Mouse (Mus musculus) frontal cortex, adult (tissue): ENCODE measurements around the gene Cpt1a.
A peak's percentile ranks its signal among the peaks of the same experiment; 100 is the strongest.

ENCODE experiments used
- ATAC-seq: cut with Nextera tagmentation; 2 replicates; pipeline ENCODE4 v1.9.2; 2017; ENCODE audit warnings: mild to moderate bottlenecking, moderate library complexity, mixed read lengths; ENCODE audit not compliant: low TSS enrichment

Gene Cpt1a

DNA sequence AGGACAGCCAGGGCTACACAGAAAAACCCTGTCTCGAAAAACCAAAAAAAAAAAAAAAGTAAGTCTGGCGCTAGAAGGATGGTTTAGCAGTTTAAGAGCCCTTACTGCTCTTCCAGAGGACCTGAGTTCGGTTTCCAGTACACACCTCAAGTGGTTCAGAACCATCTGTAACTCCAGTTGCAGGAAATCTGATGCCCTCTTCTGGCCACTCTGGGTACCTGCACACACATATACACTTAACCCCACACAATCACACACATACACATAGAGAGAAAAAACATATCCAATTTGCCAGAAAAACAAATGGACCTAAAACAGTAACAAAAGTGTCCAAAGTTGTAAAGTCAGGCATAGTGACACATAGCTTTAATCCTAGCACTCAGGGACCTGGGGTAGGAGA, 43.0 kb downstream of the Cpt1a start:
- no peak for ATAC-seq

DNA sequence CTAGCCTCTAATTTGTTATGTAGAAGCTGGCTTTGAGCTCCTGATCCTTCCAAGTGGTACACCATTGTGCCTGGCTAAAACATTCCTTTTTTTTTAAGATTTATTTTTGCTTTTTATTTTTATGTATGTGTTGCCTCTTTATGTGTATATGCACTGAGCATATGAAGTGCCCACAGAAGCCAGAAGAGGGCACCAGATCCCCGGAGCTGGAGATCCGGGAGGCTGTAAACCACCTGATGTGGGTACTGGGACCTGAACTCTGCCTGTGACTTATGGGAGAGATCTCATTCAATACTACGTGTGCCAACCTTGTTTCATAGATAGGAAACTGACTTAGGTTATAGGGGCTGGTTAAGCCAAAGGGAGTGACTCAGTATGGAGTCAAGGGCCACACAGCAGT, 46.1 kb downstream of the Cpt1a start:
- ATAC-seq = no peak

DNA sequence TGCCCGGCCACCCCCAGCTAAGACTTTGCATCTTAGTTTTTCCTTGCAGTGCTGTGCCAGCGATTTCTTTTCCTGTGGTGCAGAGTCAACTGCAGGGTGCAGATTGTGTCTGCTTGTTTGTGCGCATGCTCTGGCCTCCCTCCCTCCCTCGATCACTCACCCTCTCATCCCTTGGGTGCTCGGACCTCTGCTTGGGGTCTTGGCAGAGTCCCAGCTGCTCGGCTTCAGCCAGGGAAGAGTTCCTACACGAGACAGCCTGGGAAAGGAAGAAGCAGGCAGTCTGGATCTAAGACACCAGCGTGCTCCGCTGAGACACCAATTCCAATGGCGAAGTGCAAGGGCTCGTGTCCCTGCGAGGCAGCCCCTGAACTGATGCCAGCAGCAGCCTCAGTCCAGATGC, 51.2 kb downstream of the Cpt1a start:
- ATAC-seq = no peak

DNA sequence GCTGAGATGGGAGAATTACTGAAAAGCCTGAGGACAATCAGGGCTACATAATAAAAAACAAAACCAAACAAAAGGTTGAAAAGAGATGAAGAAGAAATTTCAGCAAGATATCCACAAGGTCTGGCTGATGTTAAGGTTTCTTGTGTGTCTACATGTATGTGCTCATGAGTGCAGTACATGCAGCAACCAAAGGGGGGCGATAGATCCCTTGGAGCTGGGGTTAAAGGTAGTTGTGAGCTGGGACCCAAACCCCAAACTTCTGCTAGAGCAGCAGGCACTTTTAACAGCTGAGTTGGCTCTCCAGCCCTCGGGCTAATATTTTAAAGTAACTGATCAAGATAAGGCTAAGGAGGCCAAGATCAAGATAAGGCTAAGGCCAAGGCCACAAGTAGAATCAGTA, 51.9 kb downstream of the Cpt1a start:
- no peak for ATAC-seq

DNA sequence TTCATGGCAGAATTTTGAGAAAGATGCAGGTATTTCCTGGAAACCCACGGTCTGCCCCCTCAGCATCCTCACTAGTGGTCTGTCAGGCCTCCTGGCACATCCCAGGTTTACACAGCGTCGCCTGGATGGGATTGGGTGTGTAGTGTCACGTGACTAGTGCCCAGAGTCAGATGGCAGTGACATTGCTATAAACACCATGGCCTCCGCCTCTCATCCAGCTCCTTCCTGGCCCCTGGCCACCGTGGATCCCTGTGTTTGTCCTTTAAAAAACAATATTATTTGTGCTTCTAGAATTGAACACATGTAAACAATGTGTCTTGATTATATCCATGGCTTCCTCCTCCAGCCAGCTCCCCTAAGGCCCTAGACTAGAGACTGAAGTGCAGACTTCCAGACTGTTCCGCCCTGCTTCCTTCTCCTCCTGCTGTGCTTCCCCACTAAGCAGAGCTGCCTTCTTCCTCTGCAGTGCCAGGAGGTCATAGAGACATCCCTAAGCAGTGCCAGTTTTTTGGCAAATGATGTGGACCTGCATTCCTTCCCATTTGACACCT, 53.9 kb downstream of the Cpt1a start:
- ATAC-seq = no peak

DNA sequence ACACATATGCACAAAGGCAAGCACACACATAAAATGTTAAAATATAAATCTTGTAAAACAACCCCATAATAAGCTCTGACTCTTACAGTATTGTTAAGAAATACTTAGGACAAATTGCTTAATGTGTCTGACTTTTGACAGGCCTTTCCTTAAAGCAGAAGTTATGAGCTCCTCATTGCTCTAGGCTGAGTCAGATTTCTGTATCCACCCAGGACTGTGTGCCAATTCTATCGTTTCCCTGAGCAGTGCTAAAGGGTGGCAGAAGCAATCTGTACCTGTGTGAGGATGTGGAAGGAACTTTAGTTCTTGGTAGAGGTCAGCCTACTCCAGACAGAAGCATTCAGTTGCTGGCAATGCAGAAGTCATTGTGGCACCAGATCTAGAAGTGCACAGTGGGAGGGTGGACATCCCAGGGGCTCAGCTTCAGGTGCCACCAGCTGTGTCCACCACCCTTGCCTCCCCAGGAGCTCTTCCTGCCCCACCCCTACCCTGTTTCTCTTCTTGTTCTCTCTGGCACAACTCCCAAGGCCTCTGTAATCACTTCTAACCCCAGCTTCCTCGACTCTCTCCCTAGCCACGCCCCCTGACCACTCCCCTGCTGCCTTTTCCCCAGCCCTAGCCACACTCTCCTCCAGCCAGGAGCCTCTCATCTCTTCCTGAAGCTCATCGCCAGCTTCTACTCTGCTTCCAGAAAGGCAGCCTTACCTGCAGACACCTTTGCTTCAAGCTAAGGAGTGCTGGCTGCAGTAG, 55.0 kb downstream of the Cpt1a start:
- ATAC-seq = no peak

DNA sequence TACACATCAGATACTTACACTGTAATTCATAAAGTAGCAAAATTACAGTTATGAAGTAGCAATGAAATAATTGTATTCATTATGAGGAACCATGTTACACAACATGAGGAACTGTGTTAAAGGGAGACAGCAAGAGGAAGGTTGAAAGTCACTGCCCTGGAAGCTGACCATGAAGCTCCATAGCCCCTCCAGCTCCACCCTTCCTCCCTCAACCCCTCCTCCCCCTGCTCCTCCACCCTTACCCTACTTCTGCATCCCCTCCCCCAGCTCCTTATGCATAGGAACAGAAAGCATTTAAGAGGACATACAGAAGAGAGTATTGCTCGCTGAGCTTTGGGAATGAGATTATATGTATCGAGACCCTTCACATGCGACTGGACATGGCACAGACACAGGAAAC, 56.5 kb downstream of the Cpt1a start:
- no peak for ATAC-seq

DNA sequence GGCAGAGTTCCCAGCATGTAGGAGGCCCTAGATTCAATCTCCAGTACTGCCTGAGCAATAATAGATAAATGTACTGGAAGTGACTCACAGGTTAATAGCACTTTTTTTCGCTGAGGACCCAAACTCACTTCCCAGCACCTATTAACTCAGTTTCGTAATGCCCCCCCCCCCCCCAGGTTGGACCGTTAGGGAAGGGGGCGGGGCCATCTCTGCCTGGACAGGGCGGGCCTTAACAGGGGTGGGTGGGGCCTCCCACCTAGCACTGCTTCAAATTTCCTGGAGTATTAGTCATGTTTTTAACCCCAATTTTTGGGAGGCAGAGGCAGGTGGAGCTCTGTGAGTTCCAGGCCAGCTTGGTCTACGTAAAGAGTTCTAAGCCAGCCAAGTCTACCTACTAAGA, 65.9 kb downstream of the Cpt1a start:
- ATAC-seq = no peak

DNA sequence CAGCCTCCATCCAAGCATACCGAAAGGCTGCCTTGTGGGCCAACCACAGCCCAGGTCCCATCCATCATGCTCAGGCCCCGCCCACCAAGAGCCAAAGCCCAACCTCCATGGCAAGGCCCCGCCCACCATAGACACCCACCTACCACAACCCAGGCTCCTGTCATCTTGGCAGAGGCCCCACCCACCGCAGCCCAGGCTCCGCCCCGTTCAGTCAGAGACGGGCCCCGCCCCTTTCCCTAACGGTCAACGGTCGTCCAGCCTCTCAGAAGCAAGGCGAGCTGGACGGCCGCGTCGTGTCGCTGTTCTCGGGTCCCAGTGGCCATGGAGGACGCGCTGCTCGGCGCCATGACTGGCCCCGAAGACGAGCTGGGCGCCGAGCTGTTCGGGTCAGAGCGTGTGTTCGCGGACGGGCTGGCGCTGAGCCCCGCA, 66.5 kb downstream of the Cpt1a start, which contains the start of gene Tesmin:
TSS of gene Tesmin (plus strand) at position 229 of the 429 bp plus-strand sequence.
- ATAC-seq = peak; percentile 76

DNA sequence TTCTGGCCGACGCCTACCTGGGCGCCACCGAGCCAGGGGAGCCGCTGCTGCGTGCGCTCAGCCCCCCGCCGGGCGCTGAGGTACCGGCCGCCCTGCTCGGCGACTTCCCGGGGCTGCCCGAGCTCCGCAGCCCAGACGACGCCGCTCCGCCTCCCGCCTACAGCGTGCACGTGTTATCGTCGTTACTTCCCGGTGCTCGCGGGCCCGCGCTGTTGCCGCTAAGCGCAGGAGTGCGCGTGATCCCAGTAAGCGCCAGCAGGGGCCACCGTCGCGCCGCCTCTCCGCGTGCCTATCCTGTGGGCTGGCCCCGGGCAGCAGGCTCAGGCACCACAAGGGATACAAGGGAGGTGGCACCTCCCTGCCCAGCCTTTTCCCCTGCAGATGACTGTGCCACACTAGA, 67.0 kb downstream of the Cpt1a start:
- ATAC-seq = peak; percentile 96

DNA sequence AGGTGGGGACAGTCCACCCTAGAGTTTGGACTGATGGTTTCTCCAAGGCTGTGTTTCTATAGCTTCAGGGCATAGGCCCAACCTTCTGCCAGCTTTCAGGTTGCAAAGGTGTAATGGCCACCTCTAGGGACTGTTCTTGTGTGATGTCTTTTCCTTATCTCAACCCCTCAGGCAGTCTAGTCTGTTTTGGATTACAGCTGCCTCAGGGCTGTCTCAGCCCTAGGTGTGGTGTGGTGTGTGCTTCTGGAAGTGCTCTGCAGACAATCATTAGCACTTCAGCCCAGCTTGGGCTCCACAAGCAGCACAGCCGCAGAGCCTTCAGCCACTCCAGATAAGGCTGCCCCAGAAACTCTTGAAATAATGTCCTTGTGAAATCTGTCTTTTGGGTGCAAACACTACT, 70.2 kb downstream of the Cpt1a start:
- no peak for ATAC-seq

DNA sequence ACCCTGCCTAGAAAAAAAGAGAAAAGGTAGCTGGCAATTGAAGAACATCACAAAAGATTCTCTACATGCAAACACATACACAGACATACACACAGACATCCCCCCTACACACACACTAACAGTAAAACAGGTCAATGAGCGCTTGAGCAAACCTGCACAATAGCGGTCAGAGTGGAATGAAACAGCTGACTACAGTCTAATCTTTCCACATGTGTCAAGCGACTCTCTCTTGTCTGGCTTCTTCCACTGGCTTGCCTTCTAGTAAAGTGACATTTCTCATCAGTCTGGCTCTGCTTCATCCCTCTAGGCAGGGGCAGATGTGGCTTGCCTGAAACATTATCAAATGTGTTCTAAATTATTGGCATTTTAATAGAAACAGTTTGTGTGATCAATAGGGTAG, 72.1 kb downstream of the Cpt1a start:
- no peak for ATAC-seq

DNA sequence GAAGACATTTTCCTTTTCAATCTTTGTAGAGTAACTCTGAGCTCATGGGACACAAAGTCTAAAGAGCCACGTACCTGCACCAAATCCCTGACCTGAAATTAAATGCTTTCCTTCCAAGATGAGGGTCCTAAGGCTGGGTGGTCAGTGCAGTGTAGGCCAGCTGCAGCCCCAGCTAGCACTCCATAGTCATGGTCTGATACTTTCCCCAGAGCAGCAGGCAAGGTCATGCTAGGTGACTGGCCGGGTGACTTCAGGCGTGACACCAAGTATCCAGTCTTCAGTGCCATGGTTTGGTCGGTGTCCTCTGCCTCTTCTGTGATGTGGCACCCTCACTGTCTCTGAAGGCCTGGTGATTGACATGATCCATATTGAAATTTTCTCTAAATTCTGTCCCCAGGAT, 77.9 kb downstream of the Cpt1a start:
- ATAC-seq = no peak

DNA sequence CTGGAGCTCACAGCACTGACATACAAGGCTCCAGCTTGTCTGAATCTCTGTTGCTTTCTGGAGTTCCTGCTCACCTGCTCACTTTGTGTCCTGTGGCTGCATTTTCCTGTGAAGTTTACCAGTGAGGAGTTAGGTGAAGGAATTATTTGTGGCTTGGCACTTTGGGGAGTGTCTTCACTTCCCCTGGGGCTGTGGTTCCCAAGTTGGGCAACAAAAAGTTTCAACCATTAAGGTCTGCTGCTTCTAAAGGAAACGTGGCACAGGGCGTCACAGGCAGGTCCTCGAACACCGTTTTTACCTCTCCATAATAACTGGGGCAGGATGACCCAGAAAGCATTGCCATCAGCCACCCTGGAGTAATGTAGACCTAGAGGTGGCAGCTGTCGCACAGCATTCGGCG, 79.4 kb downstream of the Cpt1a start:
- ATAC-seq = no peak

DNA sequence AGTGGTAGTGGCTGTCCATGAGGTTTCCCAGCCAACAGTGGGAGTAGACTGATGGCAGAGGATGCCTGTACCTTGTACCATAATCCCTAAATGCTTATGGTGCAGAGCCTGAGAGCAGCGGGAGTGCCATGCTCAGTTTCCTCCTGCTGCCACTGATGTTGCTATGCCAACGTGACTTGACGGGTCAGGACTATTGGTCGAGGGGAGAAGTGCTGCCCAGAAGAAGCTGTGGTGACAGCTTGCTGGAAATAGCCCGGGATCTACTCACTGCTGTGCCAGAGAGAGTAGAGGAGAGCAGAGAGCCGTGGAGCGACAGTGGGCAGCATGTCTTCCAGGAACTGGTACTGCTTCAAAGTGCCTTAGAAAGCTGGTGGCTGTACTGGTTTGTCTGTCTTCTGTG, 79.8 kb downstream of the Cpt1a start:
- ATAC-seq = no peak

DNA sequence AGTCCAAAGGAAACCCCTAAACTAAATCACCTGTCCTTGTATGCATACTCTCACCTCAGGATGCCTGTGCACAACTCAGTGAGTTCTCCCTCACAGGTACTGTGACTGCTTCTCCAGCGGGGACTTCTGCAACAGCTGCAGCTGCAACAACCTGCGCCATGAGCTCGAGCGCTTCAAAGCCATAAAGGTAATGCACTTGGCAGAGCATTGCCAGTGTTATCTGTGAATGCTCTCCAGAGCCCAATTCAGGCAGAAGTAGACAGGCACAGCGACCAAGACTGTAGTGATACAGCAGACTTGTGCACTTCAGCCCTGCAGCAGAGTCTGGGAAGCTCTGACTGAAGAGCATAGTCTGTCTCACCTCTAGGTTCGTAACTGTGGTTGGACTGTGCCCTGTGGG, 80.3 kb downstream of the Cpt1a start:
- no peak for ATAC-seq

DNA sequence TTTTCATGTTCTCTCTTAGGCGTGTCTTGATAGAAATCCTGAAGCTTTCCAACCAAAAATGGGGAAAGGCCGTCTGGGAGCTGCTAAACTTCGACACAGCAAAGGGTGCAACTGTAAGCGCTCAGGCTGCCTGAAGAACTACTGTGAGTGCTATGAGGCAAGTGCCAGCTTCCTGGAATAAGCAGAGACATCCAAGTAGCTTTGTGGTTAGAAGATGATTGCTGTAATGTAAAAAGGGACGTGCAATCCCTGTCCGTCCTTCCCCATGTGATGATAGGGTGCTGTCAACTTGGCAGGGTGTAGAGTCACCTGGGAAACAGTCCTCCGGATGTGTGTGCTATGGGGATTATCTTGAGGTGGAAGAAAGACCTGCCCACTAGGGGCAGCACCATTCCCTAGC, 81.9 kb downstream of the Cpt1a start:
- no peak for ATAC-seq

DNA sequence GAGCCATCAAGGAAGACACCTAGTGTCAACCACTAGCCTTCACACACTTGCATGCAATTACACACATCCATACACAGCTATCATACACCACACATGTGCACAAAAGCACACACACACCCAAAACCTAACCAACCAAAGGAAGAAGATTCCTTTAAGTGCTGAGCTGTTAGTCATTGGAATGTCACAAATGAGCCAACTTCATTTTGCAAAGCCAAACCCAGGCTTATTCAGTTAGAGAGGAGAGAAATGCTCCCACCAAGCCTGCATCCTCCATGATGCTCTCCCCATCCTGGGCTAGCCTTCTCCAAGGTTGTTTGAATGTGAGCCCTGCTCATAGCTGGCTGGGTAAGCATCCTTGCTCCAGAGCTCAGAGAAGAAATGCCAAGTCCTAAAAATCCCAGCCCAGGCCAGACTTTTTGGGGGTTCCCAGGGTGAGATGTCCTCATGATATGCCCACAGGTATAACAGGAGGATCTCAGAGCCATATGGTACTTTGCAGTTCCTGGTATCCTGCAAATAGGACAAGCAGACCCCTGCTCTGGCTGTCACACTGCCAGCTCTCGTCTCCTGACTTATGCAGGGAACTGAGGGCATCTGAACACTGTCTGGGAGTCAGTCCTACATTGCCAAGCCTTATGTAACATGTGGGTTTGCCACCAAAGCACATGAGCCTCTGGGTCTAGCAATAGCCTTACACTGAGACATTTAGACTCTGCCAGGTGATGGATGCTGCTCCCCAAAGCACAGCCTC, 83.6 kb downstream of the Cpt1a start:
- ATAC-seq = no peak

DNA sequence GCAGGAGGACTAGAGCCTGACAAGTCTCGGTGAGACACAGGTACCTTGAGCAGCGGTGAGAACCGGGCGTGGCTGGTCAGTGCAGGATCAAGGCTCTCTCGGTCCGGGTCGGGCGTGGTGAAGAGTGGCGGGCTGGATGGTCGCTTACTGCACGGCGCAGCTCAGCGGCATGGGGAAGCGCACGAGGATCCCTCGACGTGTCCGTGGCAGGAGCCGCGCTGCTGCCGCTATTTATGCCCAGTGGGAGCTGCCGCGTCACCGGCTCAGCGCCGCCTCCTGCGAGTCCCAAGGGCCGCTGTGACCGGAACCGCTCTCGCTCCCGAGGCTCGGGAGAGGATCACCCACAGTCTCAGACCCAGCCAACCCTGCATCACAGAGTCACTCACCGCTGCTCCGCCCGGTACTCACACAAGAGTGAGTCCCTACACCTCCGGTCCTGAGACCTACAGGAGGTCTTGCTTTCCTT, 92.2 kb downstream of the Cpt1a start, which contains the start of gene Gal:
TSS of gene Gal (minus strand) at position 277 of the 466 bp plus-strand sequence.
- no peak; the same call in 1 of the 2 replicates for ATAC-seq

DNA sequence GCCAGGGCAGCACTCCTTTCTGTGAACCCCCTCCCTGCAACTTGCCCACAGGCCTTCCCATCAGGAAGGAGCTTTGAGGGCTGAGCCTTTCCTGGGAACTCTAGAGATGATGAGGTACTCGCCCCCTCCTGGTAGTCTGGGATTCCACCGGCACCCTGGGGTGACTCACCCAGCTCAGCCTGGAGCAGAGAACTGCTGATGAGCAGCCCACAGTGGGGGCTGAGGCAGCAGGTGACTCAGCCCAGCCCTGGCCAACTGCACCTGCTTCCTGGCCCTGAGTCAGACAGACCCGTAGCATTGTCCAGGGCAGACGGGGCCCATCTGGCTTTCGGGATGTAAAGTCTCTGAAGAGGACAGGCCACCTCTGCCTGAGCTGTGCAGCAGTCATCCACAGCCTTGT, 97.1 kb downstream of the Cpt1a start:
- ATAC-seq = peak; percentile 80; the same call in 1 of the 2 replicates

DNA sequence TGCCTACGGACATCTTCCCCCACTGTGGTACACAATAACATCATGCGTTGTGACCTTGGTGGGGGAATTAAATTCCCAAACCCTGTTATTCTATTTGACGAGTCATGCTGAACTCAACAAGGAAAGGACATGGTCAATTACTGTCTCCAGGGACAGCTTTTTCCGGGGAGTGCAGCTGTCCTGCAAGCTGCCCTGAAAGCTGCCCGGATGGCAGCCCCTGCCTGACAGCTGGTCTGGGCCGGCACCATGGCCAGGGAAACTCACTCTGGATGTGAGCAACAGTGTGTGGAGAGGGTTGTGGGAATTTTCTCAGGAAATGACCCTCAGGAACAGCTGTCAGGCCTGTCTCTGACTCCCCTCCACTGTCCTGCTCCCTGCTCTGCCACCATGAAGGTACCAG, 100.4 kb downstream of the Cpt1a start:
- no peak for ATAC-seq

DNA sequence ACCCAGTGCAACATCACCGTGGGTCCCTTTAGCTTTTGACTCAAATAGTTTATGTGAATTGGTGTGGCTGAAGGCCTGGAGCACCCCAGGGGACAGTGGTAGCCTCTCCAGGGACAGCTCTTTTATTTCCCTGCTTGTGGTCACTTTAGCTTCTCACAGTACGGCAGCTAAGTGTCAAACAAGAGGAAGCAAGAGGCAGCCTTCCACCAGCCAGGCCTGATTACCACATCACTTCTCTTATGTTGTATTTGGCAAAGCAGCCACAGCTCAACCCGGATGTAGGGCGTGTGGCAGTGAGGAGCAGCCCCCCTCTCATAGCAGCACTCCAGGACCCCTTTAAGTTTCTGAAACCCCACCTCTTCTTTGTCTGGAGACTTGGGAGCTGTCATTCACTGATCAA, 100.8 kb downstream of the Cpt1a start:
- no peak for ATAC-seq

DNA sequence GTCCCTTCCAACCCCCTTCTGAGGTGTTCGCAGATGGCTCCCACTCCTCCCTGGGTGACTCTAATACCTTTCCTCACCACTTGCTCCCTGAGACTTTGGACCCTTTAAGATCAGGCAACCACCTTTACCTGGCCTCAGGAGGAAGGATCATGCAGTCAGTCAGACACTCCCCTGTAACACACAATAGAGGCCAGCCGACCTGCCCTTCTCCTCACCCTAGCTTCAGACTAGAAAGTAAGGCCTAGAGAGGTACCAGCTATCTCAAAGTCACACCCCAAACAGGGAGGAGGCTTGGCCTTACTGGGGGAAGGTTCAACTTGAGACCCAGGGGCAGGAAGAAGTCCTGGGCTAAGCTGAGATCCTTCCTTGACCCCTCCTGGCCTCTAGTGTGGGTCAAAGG, 102.1 kb downstream of the Cpt1a start:
- ATAC-seq = no peak
